Mouse (Mus musculus) hindbrain, embryonic 14.5 days (tissue): ENCODE measurements around the gene Pcgf5. TPM values are rescaled to one million over a fixed set of nuclear protein-coding genes. Genes with fewer than 3 reads are reported as not detected.
"Not testable (repeated sequence)": the region's sequence is repeated elsewhere in the genome, so short reads cannot be mapped to it uniquely, and the experiment has no call there.

Experiments
- ATAC-seq: fragments of 200-750 bp; cut with Nextera tagmentation; 2 replicates; pipeline ENCODE4 v1.8.0; 2017; ENCODE audit warnings: moderate number of reproducible peaks, mild to moderate bottlenecking, moderate TSS enrichment, moderate library complexity; ENCODE audit not compliant: low FRiP score
- DNase-seq: peaks from one replicate; pipeline ENCODE4 v3.0.0-alpha.2; 2015; ENCODE audit warnings: low spot score
- H3K27ac ChIP-seq: fragments of 300-500 bp; sonication (generic); 2 replicates; pipeline ENCODE4 v1.5.1; 2014; ENCODE audit warnings: mild to moderate bottlenecking, moderate library complexity
- H3K27me3 ChIP-seq: fragments of 300-500 bp; sonication (generic); 2 replicates; pipeline ENCODE4 v1.6.1; 2014; ENCODE audit warnings: mild to moderate bottlenecking, low read length, mixed read lengths; ENCODE audit not compliant: control insufficient read depth, insufficient read depth
- H3K36me3 ChIP-seq: fragments of 300-500 bp; sonication (generic); replicated peaks from 2 replicates; pipeline ENCODE4 v1.6.1; 2014; ENCODE audit not compliant: control insufficient read depth, insufficient read depth
- H3K4me1 ChIP-seq: fragments of 300-500 bp; sonication (generic); replicated peaks from 2 replicates; pipeline ENCODE4 v1.6.1; 2014; ENCODE audit warnings: antibody characterized with exemption, low read length, mixed read lengths; ENCODE audit not compliant: control insufficient read depth, insufficient read depth
- H3K4me2 ChIP-seq: fragments of 300-500 bp; sonication (generic); replicated peaks from 2 replicates; pipeline ENCODE4 v1.6.1; 2014; ENCODE audit warnings: mild to moderate bottlenecking, moderate library complexity
- H3K4me3 ChIP-seq: fragments of 300-500 bp; sonication (generic); replicated peaks from 2 replicates; pipeline ENCODE4 v1.5.1; 2014; ENCODE audit warnings: mild to moderate bottlenecking, low read length
- H3K9ac ChIP-seq: fragments of 300-500 bp; sonication (generic); 2 replicates; pipeline ENCODE4 v1.6.1; 2014
- H3K9me3 ChIP-seq: fragments of 300-500 bp; sonication (generic); 2 replicates; pipeline ENCODE4 v1.6.1; 2016; ENCODE audit warnings: low read length; ENCODE audit not compliant: control insufficient read depth
- WGBS: fragments of 180-500 bp; shearing (Covaris S2); extraction: QIAGEN DNeasy Blood & Tissue Kit; methylation state at CpG from one replicate; pipeline ENCODE4 v1.1.7; 2014; 5-methylcytosine and 5-hydroxymethylcytosine counted together
- polyA plus RNA-seq: library from polyadenylated mRNA; unstranded; fragments of >200 nt; fragmentation: Nextera tagmentation; extraction: Ambion mirVana; gene quantifications from 2 replicates; pipeline ENCODE4 v1.2.1, GENCODE M21; 2014

Pcgf5 gene
- polyA plus RNA-seq, 1 experiment from 2014 or later, result 7.6 TPM

DNA sequence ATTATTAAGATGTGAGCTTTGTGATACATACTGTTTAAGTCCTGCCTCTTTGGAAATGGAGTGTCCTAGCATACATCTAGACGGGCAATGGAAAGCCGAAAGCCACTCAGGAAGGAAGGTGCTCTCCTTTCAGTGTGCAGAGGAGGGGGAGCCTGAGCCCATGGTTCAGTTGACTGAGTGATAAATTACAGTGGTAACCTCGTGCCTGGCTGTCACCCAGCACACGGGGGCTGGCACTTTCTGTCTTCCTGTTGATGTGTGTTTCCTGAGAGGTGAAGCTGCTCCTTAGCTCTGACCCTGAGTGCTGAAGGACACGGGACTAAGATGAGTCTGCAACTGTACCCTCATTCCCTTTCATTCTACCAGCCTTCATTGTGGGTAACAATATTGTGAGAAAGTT is 103.6 kb downstream of the Pcgf5 start:
- no peak overlapping the region for H3K9ac ChIP-seq
- no peak for DNase-seq
- H3K27me3 ChIP-seq, result no peaks in the 10 kb centered on the region
- H3K9me3 ChIP-seq, result no peaks in the 10 kb centered on the region
- H3K4me1 ChIP-seq, result no peaks in the 10 kb centered on the region
- H3K27ac ChIP-seq, result no peak overlapping the region
- 57% methylated on average over 5 of the region's 5 CpGs for WGBS
- no peak for ATAC-seq
- H3K4me3 ChIP-seq, result no peak overlapping the region
- H3K36me3 ChIP-seq, result no peaks in the 10 kb centered on the region
- no peak overlapping the region for H3K4me2 ChIP-seq

DNA sequence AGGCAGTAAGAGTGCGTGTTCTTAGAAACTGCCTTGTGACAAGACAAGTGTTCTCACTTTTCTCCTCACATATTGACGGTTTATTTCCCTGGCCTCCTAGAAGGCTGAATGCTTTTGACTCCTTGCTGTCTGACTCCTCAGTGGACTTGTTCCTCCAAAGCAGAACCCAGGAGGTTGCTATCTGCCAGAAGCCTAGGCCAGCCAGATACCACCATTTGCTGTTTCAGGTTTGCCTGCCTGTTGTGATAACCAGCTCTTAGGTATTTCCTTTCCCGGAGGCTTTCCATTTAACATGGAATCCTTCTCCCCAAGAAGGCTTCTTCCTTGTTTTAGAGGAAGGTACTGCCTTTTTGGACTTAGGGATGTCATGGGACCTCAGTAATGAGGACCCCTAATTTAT is 104.1 kb downstream of the Pcgf5 start:
- ATAC-seq, H3K36me3 ChIP-seq, DNase-seq, H3K27ac ChIP-seq, H3K27me3 ChIP-seq, H3K4me2 ChIP-seq, H3K9me3 ChIP-seq, H3K4me3 ChIP-seq, H3K9ac ChIP-seq, H3K4me1 ChIP-seq: not testable (repeated sequence)
- WGBS, result 76% methylated on average over 3 of the region's 3 CpGs

DNA sequence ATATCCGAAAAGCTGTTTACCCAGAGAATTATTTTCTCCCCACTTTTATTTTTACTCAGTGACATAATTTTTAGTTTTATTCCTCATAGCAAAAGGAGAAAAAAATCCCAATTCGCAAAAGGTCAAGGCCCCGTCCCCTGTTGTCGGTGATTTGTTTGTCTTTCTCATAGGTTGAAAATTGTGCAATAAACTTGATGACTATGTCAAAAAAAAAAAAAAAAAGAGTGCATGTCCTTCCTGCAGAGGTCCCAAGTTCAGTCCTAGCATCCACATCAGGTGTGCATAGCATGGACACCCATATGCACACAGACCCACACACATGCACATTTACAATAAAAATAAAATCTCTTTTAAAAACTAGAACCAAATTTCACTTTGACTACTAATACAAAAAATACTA is 105.3 kb downstream of the Pcgf5 start:
- WGBS, result 94% methylated on average over 4 of the region's 4 CpGs
- no peak overlapping the region for H3K4me3 ChIP-seq
- H3K27ac ChIP-seq, result no peak overlapping the region
- no peak overlapping the region for H3K9ac ChIP-seq
- H3K36me3 ChIP-seq, result no peaks in the 10 kb centered on the region
- ATAC-seq, result no peak
- no peak for DNase-seq
- no peak overlapping the region for H3K4me2 ChIP-seq
- H3K27me3 ChIP-seq, result no peaks in the 10 kb centered on the region
- H3K4me1 ChIP-seq, result no peaks in the 10 kb centered on the region
- no peaks in the 10 kb centered on the region for H3K9me3 ChIP-seq

DNA sequence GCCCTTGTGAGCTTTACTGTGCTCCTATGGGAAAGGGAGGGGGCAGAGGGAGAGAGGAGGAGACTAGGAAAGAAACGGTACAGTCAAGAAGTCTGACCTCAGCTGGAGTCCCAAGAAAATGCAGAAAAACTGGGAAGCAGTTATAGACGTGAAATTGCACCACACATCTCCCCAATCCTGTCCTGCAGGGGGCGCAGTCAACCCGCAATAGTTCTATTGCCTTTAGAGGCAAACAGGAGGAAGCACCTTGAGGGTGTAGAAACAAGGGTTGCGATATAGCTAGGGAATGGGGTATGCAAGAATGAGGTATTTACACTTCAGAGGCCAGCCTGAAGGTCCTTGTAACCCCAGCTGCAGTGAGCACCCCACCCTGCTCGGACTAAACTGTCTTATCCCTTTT is 122.0 kb downstream of the Pcgf5 start:
- no peaks in the 10 kb centered on the region for H3K27me3 ChIP-seq
- H3K27ac ChIP-seq, result no peak overlapping the region
- H3K9me3 ChIP-seq, result no peaks in the 10 kb centered on the region
- no peak overlapping the region for H3K9ac ChIP-seq
- peak; percentile 55 for DNase-seq
- no peak overlapping the region for H3K4me2 ChIP-seq
- no peaks in the 10 kb centered on the region for H3K4me1 ChIP-seq
- WGBS, result 21% methylated on average over 6 of the region's 6 CpGs
- ATAC-seq, result no peak; the same call in 1 of the 2 replicates
- no peak overlapping the region for H3K4me3 ChIP-seq
- no peaks in the 10 kb centered on the region for H3K36me3 ChIP-seq

DNA sequence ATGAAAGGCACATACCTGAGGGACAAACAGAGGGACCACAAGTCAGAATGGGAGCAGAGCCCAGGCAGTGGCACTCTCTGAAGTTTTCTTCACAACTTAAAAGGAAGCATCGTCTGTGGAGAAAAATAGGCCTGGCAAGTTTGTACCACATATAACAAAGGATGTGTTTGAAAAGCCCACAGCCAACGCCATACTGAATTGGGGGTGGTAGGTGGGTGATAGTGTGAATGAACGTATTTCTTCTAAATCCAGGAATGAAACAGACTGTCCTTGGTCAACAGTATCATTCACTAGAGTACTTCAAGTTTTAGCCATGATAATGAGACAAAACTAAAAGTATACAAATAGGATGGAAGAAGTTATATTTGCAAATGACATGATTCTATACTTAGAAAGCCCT is 123.2 kb downstream of the Pcgf5 start:
- no peak overlapping the region for H3K4me2 ChIP-seq
- H3K36me3 ChIP-seq, result no peaks in the 10 kb centered on the region
- DNase-seq, result no peak
- H3K4me3 ChIP-seq, result no peak overlapping the region
- H3K9ac ChIP-seq, result no peak overlapping the region
- ATAC-seq, result no peak
- H3K9me3 ChIP-seq, result no peaks in the 10 kb centered on the region
- no peaks in the 10 kb centered on the region for H3K4me1 ChIP-seq
- WGBS, result 74% methylated on average over 3 of the region's 3 CpGs
- H3K27ac ChIP-seq, result no peak overlapping the region
- H3K27me3 ChIP-seq, result no peaks in the 10 kb centered on the region

DNA sequence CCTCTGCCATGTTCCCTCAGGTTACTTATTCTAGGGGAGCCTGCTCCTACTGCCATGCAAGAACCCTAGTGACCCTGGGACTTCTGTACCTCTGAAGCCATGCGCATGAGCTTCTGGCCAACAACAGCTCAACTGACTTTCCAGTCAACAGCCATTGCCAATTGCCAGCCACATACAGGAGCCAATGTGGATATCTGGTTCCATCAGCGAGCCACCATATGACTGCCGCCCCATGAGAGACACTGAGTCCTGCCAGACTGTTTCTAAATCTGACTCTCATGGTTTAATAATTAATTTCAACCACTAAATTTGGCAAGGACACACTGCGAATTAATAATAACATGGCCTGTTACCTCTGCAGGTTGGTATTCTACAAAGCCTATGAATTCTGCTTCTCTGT is 128.5 kb downstream of the Pcgf5 start:
- Histone ChIP-seq H3K4me2 (no peak overlapping the region), H3K27ac (no peak overlapping the region), H3K36me3 (no peaks in the 10 kb centered on the region), H3K4me3 (no peak overlapping the region), H3K27me3 (no peaks in the 10 kb centered on the region), H3K9me3 (no peaks in the 10 kb centered on the region), H3K4me1 (no peaks in the 10 kb centered on the region), H3K9ac (no peak overlapping the region)
- ATAC-seq (no peak), DNase-seq (no peak)
- 98% methylated on average over 4 of the region's 4 CpGs for WGBS

DNA sequence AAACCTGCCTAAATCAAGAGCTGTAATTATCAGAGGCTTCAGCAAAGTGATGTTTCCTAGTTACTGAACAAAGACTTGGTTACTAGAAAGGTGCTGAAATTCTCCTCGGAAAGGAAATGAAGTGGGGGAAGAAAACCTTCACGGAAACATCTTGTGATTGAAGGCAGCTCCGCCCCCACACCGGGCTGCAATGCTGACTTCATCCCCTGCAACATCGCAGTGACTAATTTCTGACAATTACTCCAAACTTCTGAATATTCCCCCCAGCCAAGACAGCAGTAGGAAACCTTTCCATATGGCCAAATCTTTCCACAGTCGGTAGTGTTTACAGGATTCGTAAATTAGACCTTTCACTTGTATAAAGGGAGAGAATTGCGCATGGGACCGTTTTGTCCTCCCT is 129.0 kb downstream of the Pcgf5 start:
- no peak for DNase-seq
- no peak overlapping the region for H3K4me2 ChIP-seq

DNA sequence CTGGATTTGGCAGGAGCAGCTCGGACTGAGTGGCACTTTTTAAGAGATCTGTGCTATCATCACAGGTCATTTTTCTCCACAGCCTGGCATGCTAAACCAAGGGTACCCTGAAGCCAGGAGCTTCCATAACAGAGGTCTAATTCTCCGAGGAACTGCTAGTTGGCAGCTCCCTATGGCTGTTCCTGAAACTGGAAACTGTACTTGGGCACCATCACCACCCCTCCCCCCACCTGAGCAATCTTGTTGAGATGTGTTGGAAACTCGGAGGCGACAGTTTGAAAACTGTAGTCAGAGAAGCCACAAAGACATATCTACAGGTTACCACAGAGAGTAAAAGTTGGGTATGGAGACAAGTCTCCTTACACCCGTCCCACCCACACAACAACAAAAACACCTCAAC is 129.6 kb downstream of the Pcgf5 start:
- ATAC-seq (no peak), DNase-seq (no peak)
- Histone ChIP-seq H3K9me3 (no peaks in the 10 kb centered on the region), H3K27me3 (no peaks in the 10 kb centered on the region), H3K4me3 (no peak overlapping the region), H3K27ac (no peak overlapping the region), H3K4me2 (no peak overlapping the region), H3K9ac (no peak overlapping the region), H3K4me1 (no peaks in the 10 kb centered on the region), H3K36me3 (no peaks in the 10 kb centered on the region)
- 77% methylated on average over 5 of the region's 5 CpGs for WGBS

More for the DNA sequence above, 129.0 kb downstream of the Pcgf5 start:
- ATAC-seq, result no peak
- WGBS, result 63% methylated on average over 9 of the region's 9 CpGs
- Histone ChIP-seq H3K9ac (no peak overlapping the region), H3K27ac (no peak overlapping the region), H3K4me3 (no peak overlapping the region), H3K27me3 (no peaks in the 10 kb centered on the region), H3K4me1 (no peaks in the 10 kb centered on the region), H3K36me3 (no peaks in the 10 kb centered on the region), H3K9me3 (no peaks in the 10 kb centered on the region)

DNA sequence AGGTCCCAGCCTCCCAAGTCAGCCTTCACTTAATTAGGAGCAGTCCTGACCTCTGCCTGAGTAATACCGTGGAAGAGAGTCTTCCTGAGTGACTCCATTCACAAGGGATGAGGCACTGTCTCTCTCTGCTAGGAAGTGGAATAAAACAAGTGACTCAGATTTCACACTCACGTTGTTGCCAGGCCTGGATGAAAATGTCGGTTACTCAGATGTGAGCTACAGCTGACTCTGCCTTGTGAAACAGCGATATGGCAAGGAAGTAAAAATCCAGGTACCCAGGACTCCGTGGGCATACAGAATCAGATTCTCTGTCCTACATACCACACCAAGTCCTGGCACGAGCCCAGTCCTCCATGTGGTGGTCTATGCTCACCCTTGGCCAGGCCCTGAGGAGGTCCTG is 142.8 kb downstream of the Pcgf5 start:
- WGBS, result 90% methylated on average over 6 of the region's 6 CpGs
- DNase-seq (no peak), ATAC-seq (no peak)
- H3K36me3 ChIP-seq, result no peaks in the 10 kb centered on the region
- no peaks in the 10 kb centered on the region for H3K27me3 ChIP-seq
- H3K9me3 ChIP-seq, result 0 out of 2 replicates have a peak, but pooled peaks cover 6% of the 10 kb centered on the region
- no peak overlapping the region for H3K4me3 ChIP-seq
- no peaks in the 10 kb centered on the region for H3K4me1 ChIP-seq
- H3K27ac ChIP-seq, result no peak overlapping the region
- no peak overlapping the region for H3K9ac ChIP-seq
- H3K4me2 ChIP-seq, result no peak overlapping the region

DNA sequence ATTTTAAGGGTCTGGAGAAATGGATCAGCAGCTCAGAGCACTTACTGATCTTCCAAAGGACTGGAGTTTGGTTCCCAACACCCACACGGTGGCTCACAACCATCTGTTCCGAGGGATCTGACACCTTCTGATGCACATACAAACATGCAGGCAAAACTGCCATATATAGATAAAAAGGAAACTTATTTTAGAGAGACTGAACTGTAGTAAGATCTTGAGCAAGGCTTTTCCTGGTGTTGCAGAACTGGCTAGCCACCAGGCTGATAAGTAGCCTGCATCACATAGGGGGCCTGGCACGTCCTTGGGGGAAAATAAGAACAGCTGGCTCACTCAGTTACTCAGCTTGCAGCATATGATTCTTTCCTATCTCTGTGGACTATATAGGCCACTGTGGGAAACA is 147.4 kb downstream of the Pcgf5 start:
- H3K27me3 ChIP-seq, result no peaks in the 10 kb centered on the region
- no peaks in the 10 kb centered on the region for H3K36me3 ChIP-seq
- ATAC-seq (no peak), DNase-seq (no peak)
- H3K9me3 ChIP-seq, result no peaks in the 10 kb centered on the region
- no peak overlapping the region for H3K4me3 ChIP-seq
- H3K4me1 ChIP-seq, result no peaks in the 10 kb centered on the region
- WGBS, result 79% methylated on average over 3 of the region's 3 CpGs
- no peak overlapping the region for H3K9ac ChIP-seq
- H3K27ac ChIP-seq, result no peak overlapping the region
- H3K4me2 ChIP-seq, result no peak overlapping the region
